Mouse (Mus musculus) liver, adult 2 months (tissue): ENCODE data around the gene Arf4. TPM values are rescaled to one million over a fixed set of nuclear protein-coding genes. Genes with fewer than 3 reads are reported as not detected.

ENCODE experiments used
- DNase-seq: peaks from one replicate; pipeline ENCODE4 v3.0.0-alpha.2; 2011; ENCODE audit warnings: low read depth, low spot score; ENCODE audit errors: extremely low read depth
- H3K27ac ChIP-seq: fragments of 200-500 bp; replicated peaks from 2 replicates; pipeline ENCODE4 v1.5.1; 2012; ENCODE audit warnings: low read depth, mild to moderate bottlenecking, control low read depth, inconsistent platforms, low read length; ENCODE audit not compliant: insufficient read depth
- H3K27me3 ChIP-seq: fragments of 200-500 bp; 2 replicates; pipeline ENCODE4 v1.6.1; 2012; ENCODE audit warnings: mild to moderate bottlenecking, moderate library complexity, low read length, inconsistent platforms; ENCODE audit not compliant: control insufficient read depth, insufficient read depth
- H3K36me3 ChIP-seq: fragments of 200-500 bp; 2 replicates; pipeline ENCODE4 v1.6.1; 2012; ENCODE audit warnings: low read length, inconsistent platforms; ENCODE audit not compliant: control insufficient read depth, insufficient read depth
- H3K4me1 ChIP-seq: fragments of 200-500 bp; 2 replicates; pipeline ENCODE4 v1.6.1; 2011; ENCODE audit warnings: low read length; ENCODE audit not compliant: control insufficient read depth, insufficient read depth
- H3K4me3 ChIP-seq: fragments of 200-500 bp; 2 replicates; pipeline ENCODE4 v1.5.1; 2011; ENCODE audit warnings: low read depth, mild to moderate bottlenecking, control low read depth, low read length, moderate library complexity; ENCODE audit not compliant: insufficient read depth
- H3K79me2 ChIP-seq: fragments of 200-500 bp; 2 replicates; pipeline ENCODE4 v1.6.1; 2012; ENCODE audit warnings: inconsistent platforms, mild to moderate bottlenecking, low read length, moderate library complexity; ENCODE audit not compliant: control insufficient read depth, insufficient read depth
- H3K9ac ChIP-seq: fragments of 200-500 bp; 2 replicates; pipeline ENCODE4 v1.6.1; 2012; ENCODE audit warnings: low read depth, mild to moderate bottlenecking, control low read depth, inconsistent platforms, low read length
- CTCF ChIP-seq: fragments of 200-500 bp; IDR thresholded peaks from 2 replicates; pipeline ENCODE4 v1.5.1; 2011; ENCODE audit warnings: low read depth, low read length, control low read depth
- POLR2A ChIP-seq: fragments of 200-500 bp; IDR thresholded peaks from 2 replicates; pipeline ENCODE4 v1.6.1; 2011; ENCODE audit warnings: low read length, control low read depth; ENCODE audit not compliant: insufficient read depth; ENCODE audit errors: extremely low read depth
- WGBS: fragments of 180-500 bp; shearing (Covaris S2); methylation state at CpG from one replicate; pipeline ENCODE4 v1.1.7; 2018; 5-methylcytosine and 5-hydroxymethylcytosine counted together
- polyA plus RNA-seq: library from polyadenylated mRNA; depleted of rRNA; stranded (reverse); fragments of >200 nt; gene quantifications from 2 replicates; pipeline ENCODE4 v1.2.3, GENCODE M21; 2012
- total RNA-seq: library from RNA; depleted of rRNA; stranded (reverse); fragments of >200 nt; gene quantifications from 2 replicates; pipeline ENCODE4 v1.2.3, GENCODE M21; 2014

The Arf4 gene
- total and polyA plus RNA-seq, 2 experiments = 46.6 to 117 TPM

DNA sequence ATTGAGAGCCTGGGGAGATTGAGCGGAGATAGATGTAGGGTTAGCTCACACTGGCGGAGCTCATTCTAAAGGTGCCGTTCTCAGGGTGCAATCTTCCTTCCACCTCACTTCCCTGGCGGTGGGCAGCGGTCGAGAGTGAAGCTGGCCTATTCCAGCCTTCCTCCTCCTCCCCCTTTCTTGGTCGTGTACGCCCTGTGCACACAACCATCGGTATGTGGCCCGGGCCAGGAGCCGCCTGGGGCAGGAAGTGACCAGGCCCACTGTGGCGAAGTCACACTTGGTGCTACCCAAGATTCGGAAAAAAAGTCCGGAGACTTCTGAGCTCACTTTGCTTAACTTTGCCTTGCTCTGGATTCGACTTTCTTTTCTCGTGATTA lies 822 bp downstream of the Arf4 start:
- Histone ChIP-seq H3K4me3 (peak overlapping the region; percentile 84), H3K27ac (peak overlapping the region; percentile 93), H3K36me3 (no peaks in the 10 kb centered on the region), H3K79me2 (peaks cover 14% of the 10 kb centered on the region; the same call in 1 of the 2 replicates), H3K4me1 (peaks cover 6% of the 10 kb centered on the region), H3K27me3 (no peaks in the 10 kb centered on the region), H3K9ac (peak overlapping the region; percentile 94)
- 0 out of 2 replicates have a peak, but pooled peaks have one; percentile 0 for TF ChIP-seq CTCF
- no peak for TF ChIP-seq POLR2A
- peak; percentile 51 for DNase-seq
- 0% methylated on average over 16 of the region's 16 CpGs for whole genome bisulfite sequencing

DNA sequence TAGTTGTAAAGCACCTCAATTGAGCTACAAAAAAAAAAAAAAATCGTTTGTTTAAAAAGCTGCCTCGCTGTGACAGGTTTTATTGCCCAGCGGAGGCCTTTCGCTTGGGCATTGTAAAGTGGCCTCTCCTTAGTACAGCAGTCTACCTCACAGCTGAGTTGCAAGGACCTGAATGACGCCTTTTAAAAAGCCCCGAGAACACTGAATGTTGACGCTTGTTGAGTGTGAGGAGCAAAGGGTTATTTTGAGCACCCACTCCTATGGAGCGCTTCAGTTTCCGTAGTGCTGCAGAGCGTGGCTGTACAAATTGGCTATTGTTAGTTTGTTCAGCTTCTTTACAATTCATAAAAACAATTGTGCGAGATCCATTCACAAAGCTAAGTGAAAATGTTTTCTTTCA lies 1.4 kb downstream of the Arf4 start:
- TF ChIP-seq POLR2A (no peak), CTCF (no peak)

DNA sequence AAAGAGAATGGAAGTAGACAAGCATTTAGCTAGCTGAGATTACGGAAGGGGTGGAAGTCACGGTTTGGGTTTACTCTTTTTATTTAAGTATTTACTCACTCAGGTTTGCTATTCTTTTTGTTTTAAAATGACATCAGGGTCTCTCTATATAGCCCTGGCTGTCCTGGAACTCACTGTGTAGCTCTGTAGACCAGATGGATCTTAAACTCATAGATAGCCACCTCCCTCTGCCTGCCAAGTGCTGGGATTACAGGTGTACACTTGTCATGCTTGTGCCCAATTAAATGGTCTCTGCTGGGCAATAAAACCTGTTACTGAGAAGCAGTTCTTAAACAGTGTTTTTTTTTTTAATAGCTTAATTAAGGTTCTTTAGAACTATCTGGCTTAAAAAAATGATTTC lies 2.1 kb downstream of the Arf4 start:
- H3K9ac ChIP-seq = no peak overlapping the region
- H3K4me3 ChIP-seq = peak overlapping the region; percentile 35
- H3K4me1 ChIP-seq = peaks cover 8% of the 10 kb centered on the region
- no peaks in the 10 kb centered on the region for H3K36me3 ChIP-seq
- TF ChIP-seq POLR2A (no peak), CTCF (no peak)
- no peak overlapping the region for H3K27ac ChIP-seq
- peak; percentile 55 for DNase-seq
- H3K27me3 ChIP-seq = no peaks in the 10 kb centered on the region
- H3K79me2 ChIP-seq = peaks cover 16% of the 10 kb centered on the region; the same call in 1 of the 2 replicates
- WGBS = 8% methylated on average over 2 of the region's 2 CpGs

More for the DNA sequence above, 1.4 kb downstream of the Arf4 start:
- Histone ChIP-seq H3K79me2 (peaks cover 14% of the 10 kb centered on the region; the same call in 1 of the 2 replicates), H3K4me1 (peaks cover 7% of the 10 kb centered on the region), H3K36me3 (no peaks in the 10 kb centered on the region), H3K27ac (no peak overlapping the region), H3K9ac (peak overlapping the region; percentile 70), H3K27me3 (no peaks in the 10 kb centered on the region), H3K4me3 (peak overlapping the region; percentile 84)
- under 1% methylated on average over 11 of the region's 11 CpGs for WGBS
- DNase-seq = peak; percentile 28

DNA sequence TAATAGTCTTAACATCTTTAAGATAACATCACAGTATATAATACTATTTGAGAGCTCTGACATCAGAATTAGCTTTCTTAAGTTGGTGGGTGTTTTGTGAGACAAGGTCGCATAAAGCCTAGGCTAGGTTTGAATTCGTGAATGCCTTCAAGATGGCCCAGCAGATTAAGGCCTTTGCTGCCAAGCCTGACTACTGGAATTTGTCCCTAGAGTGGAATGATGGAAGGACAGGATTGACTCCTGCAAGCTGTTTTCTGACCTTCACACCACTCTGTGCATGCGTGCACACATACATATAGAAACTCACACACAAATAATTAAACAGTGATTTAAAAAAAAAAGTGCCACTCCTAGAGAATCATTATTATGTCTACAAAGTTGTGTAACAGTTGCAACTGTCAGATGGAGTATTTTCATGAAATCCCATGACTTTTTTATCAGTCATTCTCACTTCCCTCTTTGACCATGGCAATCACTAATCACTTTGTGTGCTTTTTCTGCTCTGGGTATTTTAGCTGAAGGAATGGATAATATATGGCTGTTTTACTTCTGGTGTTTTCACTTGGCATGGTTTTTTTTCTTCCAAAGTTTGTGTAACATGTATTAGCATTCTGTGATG lies 5.2 kb downstream of the Arf4 start:
- no peak overlapping the region for H3K9ac ChIP-seq
- no peak overlapping the region for H3K4me3 ChIP-seq
- peaks cover 23% of the 10 kb centered on the region; the same call in 1 of the 2 replicates for H3K79me2 ChIP-seq
- TF ChIP-seq CTCF (no peak), POLR2A (no peak)
- H3K27ac ChIP-seq = no peak overlapping the region
- no peaks in the 10 kb centered on the region for H3K27me3 ChIP-seq
- peak; percentile 52 for DNase-seq
- H3K4me1 ChIP-seq = peaks cover 8% of the 10 kb centered on the region
- H3K36me3 ChIP-seq = peaks cover 9% of the 10 kb centered on the region
- WGBS = 35% methylated on average over 3 of the region's 3 CpGs

DNA sequence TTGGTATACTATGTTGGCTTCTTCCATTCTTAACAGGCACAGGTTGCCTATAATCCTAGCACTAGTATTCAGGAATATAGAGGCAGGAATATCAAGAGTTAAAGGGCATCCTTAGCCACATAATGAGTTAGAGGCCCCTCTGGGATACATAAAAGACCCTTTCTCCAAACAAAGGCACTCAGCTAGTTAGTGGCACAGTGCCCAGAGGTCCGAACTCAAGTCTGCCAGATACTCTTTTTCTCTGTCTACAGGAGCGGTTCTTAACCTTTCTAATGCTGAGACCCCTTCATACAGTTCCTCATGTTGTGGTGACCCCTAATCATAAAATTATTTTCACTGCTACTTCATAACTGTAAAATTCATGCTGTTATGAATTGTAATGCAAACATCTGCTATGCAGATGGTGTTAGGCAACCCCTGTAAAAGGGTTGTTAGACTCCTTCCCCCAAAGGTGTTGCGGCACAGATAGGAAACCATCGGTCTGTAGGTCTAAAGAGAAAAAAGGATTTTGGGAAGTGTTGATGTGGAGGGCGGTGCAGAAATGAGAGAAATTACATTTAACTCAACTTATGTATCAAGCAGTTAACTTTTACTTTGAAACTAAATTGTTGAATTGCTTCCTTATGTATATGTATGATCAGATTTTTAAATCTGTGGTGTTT lies 8.2 kb downstream of the Arf4 start:
- no peak for DNase-seq

DNA sequence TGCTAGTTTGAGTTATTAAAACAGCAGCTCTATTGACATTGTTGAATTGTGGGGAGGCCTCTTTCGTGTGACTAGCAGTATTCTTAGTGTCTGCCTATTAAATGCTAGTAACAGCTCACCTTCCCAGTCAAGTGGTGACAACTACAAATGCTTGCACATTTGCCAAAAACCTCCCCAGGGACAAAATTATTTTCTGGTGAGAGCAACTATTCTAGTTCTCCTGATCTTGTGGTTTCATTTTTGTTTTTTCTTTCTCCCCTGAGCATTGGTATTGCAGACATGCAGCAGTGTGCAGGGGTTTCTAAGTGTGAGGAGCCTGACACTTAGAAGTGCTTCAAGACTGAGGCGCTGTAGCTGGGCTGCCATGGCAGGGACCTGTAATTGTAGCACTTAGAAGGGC lies 9.9 kb downstream of the Arf4 start:
- peaks cover 2% of the 10 kb centered on the region for H3K4me1 ChIP-seq
- 87% methylated on average over 2 of the region's 2 CpGs for WGBS
- no peak for DNase-seq
- H3K9ac ChIP-seq = no peak overlapping the region
- no peak overlapping the region for H3K27ac ChIP-seq
- no peak for TF ChIP-seq CTCF
- H3K27me3 ChIP-seq = no peaks in the 10 kb centered on the region
- no peak overlapping the region for H3K4me3 ChIP-seq
- H3K79me2 ChIP-seq = peaks cover 16% of the 10 kb centered on the region; the same call in 1 of the 2 replicates
- peaks cover 27% of the 10 kb centered on the region for H3K36me3 ChIP-seq

More for the DNA sequence above, 8.2 kb downstream of the Arf4 start:
- no peak overlapping the region for H3K27ac ChIP-seq
- peaks cover 4% of the 10 kb centered on the region for H3K4me1 ChIP-seq
- WGBS = 65% methylated on average over 5 of the region's 5 CpGs
- H3K79me2 ChIP-seq = peaks cover 14% of the 10 kb centered on the region; the same call in 1 of the 2 replicates
- no peak overlapping the region for H3K9ac ChIP-seq
- TF ChIP-seq CTCF (no peak), POLR2A (no peak)
- peaks cover 18% of the 10 kb centered on the region for H3K36me3 ChIP-seq
- H3K27me3 ChIP-seq = no peaks in the 10 kb centered on the region
- no peak overlapping the region for H3K4me3 ChIP-seq
